9 mouse cellular contexts compared by ENCODE assay signal in genomic region chr14:13198491-13198890, GRCm38 (mm10).
A peak's percentile ranks its signal among the peaks of the same experiment; 100 is the strongest.
DNase-seq lines count a peak whose midpoint lies in the region; ATAC-seq and TF ChIP-seq lines count a peak whose summit lies in the region.
"Had no signal": no experiment of that assay in that cellular context is flagged by ENCODE, and none has a peak within 500 bp of the region (broad histone marks: within the 10 kb centered on the region; RNA-seq: fewer than 3 reads in every experiment).

No protein-coding gene starts in this region.

- ATAC-seq in liver, postnatal 0 days: no peak
- no peak for ATAC-seq in liver, embryonic 11.5 days (replicated peaks; ENCODE audit: low FRiP score)
- ATAC-seq in limb, embryonic 13.5 days (ENCODE audit: low FRiP score, low read depth): peak; percentile 69

- 26% methylated on average over 1 of the region's 1 CpGs for WGBS in liver, postnatal 0 days (ENCODE audit: insufficient replicate concordance)
- WGBS in liver, embryonic 11.5 days: 52% methylated on average over 1 of the region's 1 CpGs
- WGBS in limb, embryonic 13.5 days: 40% methylated on average over 1 of the region's 1 CpGs

- no peak overlapping the region for H3K4me3 ChIP-seq in liver, postnatal 0 days (ENCODE audit: low read depth, low read length)
- no peak overlapping the region for H3K4me3 ChIP-seq in liver, embryonic 11.5 days (ENCODE audit: low read depth, low read length)
- no peak overlapping the region for H3K4me3 ChIP-seq in limb, embryonic 13.5 days
- H3K4me3 ChIP-seq: embryonic facial prominence, embryonic 12.5 days had no signal

- TF ChIP-seq EP300 in liver, postnatal 0 days (IDR thresholded peaks at IDR 0.05; ENCODE audit: low read depth): no peak

- no peak overlapping the region for H3K4me2 ChIP-seq in liver, postnatal 0 days (ENCODE audit: low read depth, low read length)
- no peak overlapping the region for H3K4me2 ChIP-seq in liver, embryonic 11.5 days
- H3K4me2 ChIP-seq in limb, embryonic 13.5 days (replicated peaks): no peak overlapping the region
- H3K4me2 ChIP-seq: embryonic facial prominence, embryonic 12.5 days had no signal

- H3K27ac ChIP-seq in liver, postnatal 0 days (ENCODE audit: low read depth): no peak overlapping the region
- no peak overlapping the region for H3K27ac ChIP-seq in liver, embryonic 11.5 days (ENCODE audit: low read depth, low read length)
- H3K27ac ChIP-seq in limb, embryonic 13.5 days: no peak overlapping the region
- H3K27ac ChIP-seq: embryonic facial prominence, embryonic 12.5 days had no signal

- H3K4me1 ChIP-seq in liver, postnatal 0 days (ENCODE audit: insufficient read depth): no peaks in the 10 kb centered on the region
- no peaks in the 10 kb centered on the region for H3K4me1 ChIP-seq in liver, embryonic 11.5 days (replicated peaks; ENCODE audit: control insufficient read depth, insufficient read depth, low read length)
- no peaks in the 10 kb centered on the region for H3K4me1 ChIP-seq in limb, embryonic 13.5 days
- H3K4me1 ChIP-seq: embryonic facial prominence, embryonic 12.5 days had no signal

- peak; percentile 35 for DNase-seq in adrenal gland, postnatal 14 days
- no peak for DNase-seq in adrenal gland, postnatal 25 days
- no peak for DNase-seq in liver, postnatal 0 days
- DNase-seq in liver, embryonic 11.5 days (ENCODE audit: low spot score): no peak
- peak; percentile 2 for DNase-seq in fibroblast of lung, adult 2 months (ENCODE audit: low read depth)
- no peak for DNase-seq in thymus, postnatal 36 days
- DNase-seq in urinary bladder, postnatal 4 days (ENCODE audit: low spot score in 2 of 2): no peak

- H3K9me3 ChIP-seq in liver, postnatal 0 days (ENCODE audit: low read length): no peaks in the 10 kb centered on the region
- no peaks in the 10 kb centered on the region for H3K9me3 ChIP-seq in liver, embryonic 11.5 days (ENCODE audit: control insufficient read depth, low read length)
- no peaks in the 10 kb centered on the region for H3K9me3 ChIP-seq in limb, embryonic 13.5 days
- H3K9me3 ChIP-seq: embryonic facial prominence, embryonic 12.5 days had no signal

- no peak overlapping the region for H3K9ac ChIP-seq in liver, postnatal 0 days (replicated peaks)
- no peak overlapping the region for H3K9ac ChIP-seq in liver, embryonic 11.5 days (ENCODE audit: low read depth, low read length)
- no peak overlapping the region for H3K9ac ChIP-seq in limb, embryonic 13.5 days
- H3K9ac ChIP-seq: embryonic facial prominence, embryonic 12.5 days had no signal

- H3K36me3 ChIP-seq in liver, postnatal 0 days (replicated peaks; ENCODE audit: insufficient read depth, low read length): no peaks in the 10 kb centered on the region
- no peaks in the 10 kb centered on the region for H3K36me3 ChIP-seq in liver, embryonic 11.5 days (ENCODE audit: control insufficient read depth, insufficient read depth, low read length)
- H3K36me3 ChIP-seq in limb, embryonic 13.5 days: no peaks in the 10 kb centered on the region
- H3K36me3 ChIP-seq: embryonic facial prominence, embryonic 12.5 days had no signal

- no peaks in the 10 kb centered on the region for H3K27me3 ChIP-seq in liver, postnatal 0 days (ENCODE audit: insufficient read depth, low read length)
- H3K27me3 ChIP-seq in liver, embryonic 11.5 days (replicated peaks; ENCODE audit: control insufficient read depth, insufficient read depth, low read length): no peaks in the 10 kb centered on the region
- H3K27me3 ChIP-seq in limb, embryonic 13.5 days: no peaks in the 10 kb centered on the region
- H3K27me3 ChIP-seq: embryonic facial prominence, embryonic 12.5 days had no signal

- TF ChIP-seq CTCF in liver, postnatal 0 days (IDR thresholded peaks at IDR 0.05; ENCODE audit: low read depth): peak; percentile 48

Comparison
In these comparisons a context has a peak if more than half of its experiments do, and no peak if none do; other contexts are left out.
1. DNase-seq: peak in adrenal gland, postnatal 14 days (single experiment) and fibroblast of lung, adult 2 months (single experiment); none in adrenal gland, postnatal 25 days (single experiment), liver, postnatal 0 days (single experiment), liver, embryonic 11.5 days (single experiment), thymus, postnatal 36 days (0 of 2) and urinary bladder, postnatal 4 days (0 of 2).